Mouse (Mus musculus) pancreas, adult 10 weeks (tissue): Measurements from ENCODE around the gene Cyp4a12a. TPM values are rescaled to one million over a fixed set of nuclear protein-coding genes. Genes with fewer than 3 reads are reported as not detected.

Experiments
- polyA plus RNA-seq: library from polyadenylated mRNA; stranded (reverse); fragments of 350-450 nt; fragmentation: Illumina TruSeq; extraction: RNeasy Lipid Tissue Mini Kit (QIAGEN cat#74804); gene quantifications from one replicate; pipeline ENCODE4 v1.2.3, GENCODE M21; 2015; ENCODE audit warnings: low read depth, low replicate concordance; ENCODE audit not compliant: insufficient read depth

The Cyp4a12a gene
- not detected for polyA plus RNA-seq

GRCm38 (mm10) chr4:115298746-115299145 lies at the start of gene Cyp4a12a:
Cyp4a12a (plus strand) TSS chr4:115299046.

Other genes with a start within 250 kb of the Cyp4a12a start
- 1.3 TPM for gene Tal1, start 242.6 kb upstream of the Cyp4a12a start, polyA plus RNA-seq
- gene Pdzk1ip1, start 210.3 kb upstream of the Cyp4a12a start, polyA plus RNA-seq, result 18.4 TPM
- not detected for gene Cyp4x1, start 164.8 kb upstream of the Cyp4a12a start, polyA plus RNA-seq
- gene Cyp4a29, start 57.0 kb upstream of the Cyp4a12a start, polyA plus RNA-seq, result not detected
- gene Cyp4a12b, start 112.6 kb downstream of the Cyp4a12a start, polyA plus RNA-seq, result not detected
- gene Cyp4a30b, start 153.6 kb downstream of the Cyp4a12a start, polyA plus RNA-seq, result not detected
- gene Cyp4a14, start 197.1 kb downstream of the Cyp4a12a start, polyA plus RNA-seq, result not detected
- not detected for gene Cyp4a10, start 219.2 kb downstream of the Cyp4a12a start, polyA plus RNA-seq